ENCODE assay signal across 7 mouse cellular contexts in the genomic region with DNA sequence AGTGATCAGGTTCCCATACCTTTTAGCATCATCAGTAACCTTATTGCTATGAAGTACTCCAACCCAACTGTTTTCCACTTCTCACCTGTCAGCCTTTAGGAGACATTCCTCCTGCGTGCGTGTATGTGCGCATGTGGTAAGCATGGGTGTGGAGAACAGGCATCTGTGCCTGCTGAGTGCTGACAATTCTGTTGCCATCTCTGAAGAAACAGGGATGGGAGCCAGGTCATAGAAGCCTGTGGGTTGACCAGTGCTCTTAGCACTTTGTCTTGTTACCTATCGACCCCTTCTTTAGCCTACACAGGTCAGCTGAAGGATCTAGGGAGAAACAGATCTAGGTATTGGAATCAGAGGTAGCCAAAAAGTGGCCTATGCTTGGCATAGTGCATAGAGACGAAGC. TPM values are rescaled to one million over a fixed set of nuclear protein-coding genes. Genes with fewer than 3 reads are reported as not detected.
DNase-seq lines count a peak whose midpoint lies in the region; ATAC-seq lines count a peak whose summit lies in the region.

No protein-coding gene starts in this region.

- H3K36me3 ChIP-seq in heart, embryonic 14.5 days (ENCODE audit: control insufficient read depth, insufficient read depth, low read length), result 0 out of 2 replicates have a peak, but pooled peaks cover 4% of the 10 kb centered on the region
- peaks cover 5% of the 10 kb centered on the region for H3K36me3 ChIP-seq in midbrain, embryonic 14.5 days (ENCODE audit: control insufficient read depth, insufficient read depth, low read length)
- H3K36me3 ChIP-seq in midbrain, embryonic 10.5 days, result peaks cover 3% of the 10 kb centered on the region; the same call in 1 of the 2 replicates
- no peaks in the 10 kb centered on the region for H3K36me3 ChIP-seq in hindbrain, embryonic 14.5 days (replicated peaks; ENCODE audit: control insufficient read depth, insufficient read depth)

- ATAC-seq in heart, embryonic 14.5 days (ENCODE audit: insufficient number of reproducible peaks, insufficient read depth, low FRiP score, low read depth), result no peak
- no peak for ATAC-seq in midbrain, embryonic 14.5 days (ENCODE audit: low FRiP score, low TSS enrichment)
- no peak for ATAC-seq in hindbrain, embryonic 14.5 days (ENCODE audit: low FRiP score)

- 80% methylated on average over 5 of the region's 5 CpGs for WGBS in heart, embryonic 14.5 days
- 95% methylated on average over 5 of the region's 5 CpGs for WGBS in midbrain, embryonic 14.5 days
- 94% methylated on average over 5 of the region's 5 CpGs for WGBS in midbrain, embryonic 10.5 days
- 95% methylated on average over 5 of the region's 5 CpGs for WGBS in hindbrain, embryonic 14.5 days

- peak overlapping the region; percentile 48 for H3K9ac ChIP-seq in heart, embryonic 14.5 days (ENCODE audit: low read length)
- H3K9ac ChIP-seq in midbrain, embryonic 14.5 days (replicated peaks; ENCODE audit: low read length), result no peak overlapping the region
- H3K9ac ChIP-seq in hindbrain, embryonic 14.5 days, result 0 out of 2 replicates have a peak overlapping the region, but pooled peaks have one; percentile 20

- DNase-seq in heart, postnatal 36 days, result no peak
- DNase-seq in midbrain, embryonic 14.5 days, result no peak
- no peak for DNase-seq in midbrain, embryonic 10.5 days (ENCODE audit: low spot score)
- no peak for DNase-seq in hindbrain, embryonic 14.5 days (ENCODE audit: low spot score)
- no peak for DNase-seq in ovary, postnatal 14 days (ENCODE audit: low spot score)
- DNase-seq in layer of hippocampus, postnatal 36 days, result no peak

- peak overlapping the region; percentile 69 to 77 for H3K27ac ChIP-seq in heart, embryonic 14.5 days (replicated peaks in 1 of 2; ENCODE audit: control insufficient read depth in 1 of 2, insufficient read depth in 1 of 2, low read depth in 2 of 2, low read length in 2 of 2)
- peak overlapping the region; percentile 21; the same call in 1 of the 2 replicates for H3K27ac ChIP-seq in midbrain, embryonic 14.5 days (replicated peaks; ENCODE audit: low read depth, low read length)
- no peak overlapping the region for H3K27ac ChIP-seq in midbrain, embryonic 10.5 days (replicated peaks)
- H3K27ac ChIP-seq in hindbrain, embryonic 14.5 days, result peak overlapping the region; percentile 76

- no peaks in the 10 kb centered on the region for H3K9me3 ChIP-seq in heart, embryonic 14.5 days (ENCODE audit: control insufficient read depth, low read length)
- no peaks in the 10 kb centered on the region for H3K9me3 ChIP-seq in midbrain, embryonic 14.5 days (ENCODE audit: control insufficient read depth, low read length)
- H3K9me3 ChIP-seq in midbrain, embryonic 10.5 days (replicated peaks), result no peaks in the 10 kb centered on the region
- H3K9me3 ChIP-seq in hindbrain, embryonic 14.5 days (ENCODE audit: control insufficient read depth, low read length), result no peaks in the 10 kb centered on the region

- H3K27me3 ChIP-seq in heart, embryonic 14.5 days (ENCODE audit: control insufficient read depth, insufficient read depth, low read length), result no peaks in the 10 kb centered on the region
- no peaks in the 10 kb centered on the region for H3K27me3 ChIP-seq in midbrain, embryonic 14.5 days (ENCODE audit: control insufficient read depth, insufficient read depth, low read length)
- H3K27me3 ChIP-seq in midbrain, embryonic 10.5 days (ENCODE audit: low read depth, poor library complexity, severe bottlenecking), result no peaks in the 10 kb centered on the region
- no peaks in the 10 kb centered on the region for H3K27me3 ChIP-seq in hindbrain, embryonic 14.5 days (ENCODE audit: control insufficient read depth, insufficient read depth, low read length)

- H3K4me3 ChIP-seq in heart, embryonic 14.5 days (ENCODE audit: control insufficient read depth in 1 of 2, insufficient read depth in 1 of 2, low read depth in 1 of 2, low read length in 2 of 2), result no peak overlapping the region
- no peak overlapping the region for H3K4me3 ChIP-seq in midbrain, embryonic 14.5 days (replicated peaks; ENCODE audit: low read depth, low read length)
- H3K4me3 ChIP-seq in midbrain, embryonic 10.5 days, result no peak overlapping the region
- no peak overlapping the region for H3K4me3 ChIP-seq in hindbrain, embryonic 14.5 days (replicated peaks; ENCODE audit: low read length)

- intact Hi-C loops in heart, postnatal 36 days (cut with DNase I), result no loop called here

- H3K4me1 ChIP-seq in heart, embryonic 14.5 days (ENCODE audit: control insufficient read depth in 2 of 2, insufficient read depth in 2 of 2, low read length in 2 of 2), result peaks cover 20 to 38% of the 10 kb centered on the region in 2 experiments
- 0 out of 2 replicates have a peak, but pooled peaks cover 4% of the 10 kb centered on the region for H3K4me1 ChIP-seq in midbrain, embryonic 14.5 days (ENCODE audit: control insufficient read depth, insufficient read depth, low read length)
- 0 out of 2 replicates have a peak, but pooled peaks cover 3% of the 10 kb centered on the region for H3K4me1 ChIP-seq in midbrain, embryonic 10.5 days
- peaks cover 20% of the 10 kb centered on the region for H3K4me1 ChIP-seq in hindbrain, embryonic 14.5 days (replicated peaks; ENCODE audit: control insufficient read depth, insufficient read depth, low read length)

- H3K4me2 ChIP-seq in heart, embryonic 14.5 days (ENCODE audit: low read length), result no peak overlapping the region
- H3K4me2 ChIP-seq in midbrain, embryonic 14.5 days (ENCODE audit: low read length), result no peak overlapping the region
- H3K4me2 ChIP-seq in hindbrain, embryonic 14.5 days (replicated peaks), result no peak overlapping the region

RNA-seq across cellular contexts. Expression of a gene that starts 35.9 kb away (rescaled TPM):
- 6.4 and 6.8 TPM in 2 replicates for polyA plus RNA-seq in heart, embryonic 14.5 days (2014; fragmentation: Nextera tagmentation; extraction: Ambion mirVana)
- total RNA-seq in heart, postnatal 36 days (2021), result 10 to 100 TPM; 14.8 to 22.8 TPM
- 0.66 and 0.92 TPM in 2 replicates for polyA plus RNA-seq in midbrain, embryonic 14.5 days (2014; fragmentation: Nextera tagmentation; extraction: Ambion mirVana)
- 0.32 and 0.57 TPM in 2 replicates for polyA plus RNA-seq in midbrain, embryonic 10.5 days (2016; fragmentation: Nextera tagmentation; extraction: Ambion mirVana)
- polyA plus RNA-seq in hindbrain, embryonic 14.5 days (2014; fragmentation: Nextera tagmentation; extraction: Ambion mirVana), result 1.9 and 2.6 TPM in 2 replicates
- total RNA-seq in layer of hippocampus, postnatal 36 days (2021), result 1 to 10 TPM; 2.8 to 3.6 TPM

RNA-seq across cellular contexts. Expression of a gene that starts 45.2 kb away (rescaled TPM):
- 19.4 and 19.7 TPM in 2 replicates for polyA plus RNA-seq in heart, embryonic 14.5 days (2014; fragmentation: Nextera tagmentation; extraction: Ambion mirVana)
- 1 to 10 TPM; 5.3 to 7.2 TPM for total RNA-seq in heart, postnatal 36 days (2021)
- polyA plus RNA-seq in midbrain, embryonic 14.5 days (2014; fragmentation: Nextera tagmentation; extraction: Ambion mirVana), result 15.4 and 20.2 TPM in 2 replicates
- polyA plus RNA-seq in midbrain, embryonic 10.5 days (2016; fragmentation: Nextera tagmentation; extraction: Ambion mirVana), result 33.5 and 37.6 TPM in 2 replicates
- polyA plus RNA-seq in hindbrain, embryonic 14.5 days (2014; fragmentation: Nextera tagmentation; extraction: Ambion mirVana), result 17.4 and 20.3 TPM in 2 replicates
- 10 to 100 TPM; 18.0 to 19.9 TPM for total RNA-seq in layer of hippocampus, postnatal 36 days (2021)

RNA-seq across cellular contexts. Expression of a gene that starts 57.6 kb away (rescaled TPM):
- polyA plus RNA-seq in heart, embryonic 14.5 days (2014; fragmentation: Nextera tagmentation; extraction: Ambion mirVana), result 23.1 and 23.7 TPM in 2 replicates
- 1 to 10 TPM; 9.0 to 9.7 TPM for total RNA-seq in heart, postnatal 36 days (2021)
- 13.7 and 14.8 TPM in 2 replicates for polyA plus RNA-seq in midbrain, embryonic 14.5 days (2014; fragmentation: Nextera tagmentation; extraction: Ambion mirVana)
- polyA plus RNA-seq in midbrain, embryonic 10.5 days (2016; fragmentation: Nextera tagmentation; extraction: Ambion mirVana), result 25.4 and 27.3 TPM in 2 replicates
- 13.6 and 14.4 TPM in 2 replicates for polyA plus RNA-seq in hindbrain, embryonic 14.5 days (2014; fragmentation: Nextera tagmentation; extraction: Ambion mirVana)
- total RNA-seq in layer of hippocampus, postnatal 36 days (2021), result 10 to 100 TPM; 33.4 to 33.9 TPM
